Mouse (Mus musculus) neural tube, embryonic 10.5 days (tissue): ENCODE results near the gene Tnfsf14.
A peak's percentile ranks its signal among the peaks of the same experiment; 100 is the strongest.

Source experiments
- DNase-seq: peaks from one replicate; pipeline ENCODE4 v3.0.0-alpha.2; 2017; ENCODE audit warnings: low spot score; ENCODE audit errors: extremely low spot score

Tnfsf14 gene

DNA sequence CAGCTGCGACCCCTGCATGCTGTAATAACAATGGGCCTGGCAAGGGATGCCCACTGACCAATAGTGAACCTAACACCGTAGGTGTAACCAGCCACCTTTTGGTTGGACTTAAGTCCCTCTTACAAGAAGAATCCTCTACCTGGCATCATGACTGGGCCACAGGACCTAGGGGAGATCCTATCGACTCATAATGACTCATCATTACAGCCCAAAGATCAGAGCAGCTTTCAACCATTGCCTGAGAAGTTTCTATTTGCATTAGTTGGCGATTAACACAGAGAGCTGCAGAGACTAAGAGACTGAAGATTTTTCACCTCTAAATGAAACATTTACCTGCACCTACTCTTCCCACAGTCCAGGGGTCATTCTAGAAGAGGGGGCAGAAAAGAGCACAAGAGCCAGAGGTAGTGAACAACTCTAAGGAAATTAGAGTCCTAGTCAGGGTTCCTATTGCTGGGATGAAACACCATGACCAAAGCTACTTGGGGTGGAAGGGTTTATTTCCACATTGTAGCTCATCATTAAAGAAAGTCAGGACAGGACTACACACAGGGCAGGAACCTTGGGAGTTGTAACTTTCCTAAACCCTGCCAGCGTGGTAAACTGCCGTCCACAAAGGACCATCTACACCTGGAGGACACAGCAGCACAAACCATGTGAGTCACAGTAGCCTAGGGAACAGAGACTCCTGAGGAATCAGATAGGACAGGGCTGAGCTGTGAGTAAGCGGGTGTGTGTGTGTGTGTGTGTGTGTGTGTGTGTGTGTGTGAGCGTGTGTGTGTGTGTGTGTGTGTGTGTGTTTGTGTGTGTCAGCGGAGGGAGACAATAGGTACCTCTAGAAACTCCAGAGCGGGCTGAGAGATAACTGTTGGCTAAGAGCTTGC is 8.1 kb upstream of the Tnfsf14 start:
- DNase-seq = no peak

DNA sequence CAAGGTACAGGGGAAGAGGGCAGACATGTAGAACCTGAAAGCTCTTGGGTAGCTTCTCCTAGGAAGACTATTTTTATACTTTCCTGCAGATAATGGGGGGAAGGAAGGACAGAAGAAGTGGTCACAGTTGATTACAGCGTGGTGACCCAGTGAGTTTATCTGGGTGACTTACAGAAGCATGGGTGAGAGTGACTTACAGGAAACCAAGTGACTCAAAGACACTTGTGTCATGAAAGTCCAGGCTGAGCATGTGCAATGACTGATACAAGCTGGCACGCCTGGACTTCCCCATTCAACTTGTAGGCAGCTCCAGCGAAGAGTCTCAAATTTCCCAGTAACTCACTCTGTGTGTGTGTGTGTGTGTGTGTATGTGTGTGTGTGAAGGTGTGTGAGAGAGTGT is 4.3 kb upstream of the Tnfsf14 start:
- no peak for DNase-seq

DNA sequence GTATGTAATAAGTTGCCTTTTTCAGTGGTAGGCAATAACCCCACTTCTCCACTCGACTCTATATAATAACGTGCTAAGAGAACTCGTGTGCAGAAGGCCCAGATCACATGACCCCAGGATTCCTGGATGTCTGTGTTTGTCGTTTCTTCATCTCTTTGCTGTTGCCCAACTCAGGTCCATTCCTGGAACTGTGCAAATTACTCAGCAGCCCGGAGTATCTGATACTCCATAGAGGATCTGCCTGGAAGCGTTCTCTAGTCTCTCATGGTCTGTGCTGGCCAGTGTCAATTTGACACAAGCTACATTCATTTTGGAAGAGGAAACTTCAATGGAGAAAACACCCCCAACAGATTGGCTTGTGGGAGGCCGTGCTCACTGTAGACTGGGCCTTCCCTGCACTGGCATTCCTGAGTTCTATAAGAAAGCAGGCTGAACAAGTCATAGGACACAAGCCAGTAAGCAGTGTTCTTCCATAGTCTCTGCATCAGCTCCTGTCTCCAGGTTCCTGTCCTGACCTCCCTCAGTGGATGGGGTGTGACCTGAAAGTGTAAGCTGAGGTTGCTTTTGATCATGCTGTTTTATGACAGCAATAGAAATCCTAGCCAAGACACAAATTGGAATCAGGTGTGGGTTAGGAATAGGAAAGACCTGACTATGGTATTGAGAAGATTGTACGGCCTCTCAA is 1.5 kb upstream of the Tnfsf14 start:
- no peak for DNase-seq

DNA sequence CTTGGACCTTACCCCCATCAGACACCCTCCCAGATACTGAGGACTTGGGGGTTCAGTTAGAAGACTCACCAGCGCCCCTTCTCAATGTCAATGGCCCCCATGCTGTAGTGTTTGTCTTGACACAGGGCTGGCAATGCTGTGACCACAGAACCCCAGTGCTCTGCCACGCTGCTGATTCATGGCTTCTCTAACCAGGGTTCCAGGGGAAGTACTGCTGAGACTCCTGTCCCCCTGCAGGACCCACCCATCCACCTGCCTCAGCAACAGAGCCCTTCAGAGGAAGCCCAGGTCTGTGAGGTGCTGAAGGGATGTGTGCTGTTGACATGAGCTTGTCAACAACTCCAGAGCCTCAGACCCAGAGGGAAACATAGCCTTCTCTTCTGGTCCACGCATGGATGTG is 794 bp upstream of the Tnfsf14 start:
- DNase-seq = no peak

DNA sequence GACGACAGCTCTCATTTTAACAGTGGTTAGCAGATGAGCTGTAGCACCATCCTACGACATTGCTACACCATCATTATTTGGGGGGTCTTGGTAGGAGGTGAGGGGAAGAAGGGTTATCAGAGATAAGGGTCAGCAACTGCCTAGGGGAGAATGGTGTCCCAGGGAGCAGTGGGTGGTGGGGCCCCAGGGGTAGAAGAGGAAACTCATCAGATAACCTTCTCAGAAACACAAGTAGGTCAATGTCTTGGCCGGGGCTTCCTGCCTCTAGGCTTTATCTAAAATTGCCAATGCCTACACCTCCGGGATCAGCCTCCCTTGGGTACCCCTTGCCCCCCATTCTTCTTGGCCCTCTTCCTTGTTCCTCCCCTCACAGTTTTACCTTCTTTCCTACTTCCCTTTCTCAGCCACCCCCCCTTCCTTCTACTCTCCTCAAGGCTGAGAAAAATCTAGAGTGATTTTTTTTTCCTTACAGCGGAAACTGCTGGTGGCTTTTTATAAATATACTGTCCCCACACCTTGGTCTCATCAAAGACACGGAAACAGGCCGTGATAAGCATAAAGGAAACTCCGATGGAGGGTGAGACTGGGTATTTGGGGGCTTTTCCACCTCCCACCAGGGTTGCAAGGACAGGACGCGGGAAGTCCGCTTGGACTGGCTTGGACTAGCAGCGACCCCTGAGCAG is 5.3 kb downstream of the Tnfsf14 start:
- no peak for DNase-seq

DNA sequence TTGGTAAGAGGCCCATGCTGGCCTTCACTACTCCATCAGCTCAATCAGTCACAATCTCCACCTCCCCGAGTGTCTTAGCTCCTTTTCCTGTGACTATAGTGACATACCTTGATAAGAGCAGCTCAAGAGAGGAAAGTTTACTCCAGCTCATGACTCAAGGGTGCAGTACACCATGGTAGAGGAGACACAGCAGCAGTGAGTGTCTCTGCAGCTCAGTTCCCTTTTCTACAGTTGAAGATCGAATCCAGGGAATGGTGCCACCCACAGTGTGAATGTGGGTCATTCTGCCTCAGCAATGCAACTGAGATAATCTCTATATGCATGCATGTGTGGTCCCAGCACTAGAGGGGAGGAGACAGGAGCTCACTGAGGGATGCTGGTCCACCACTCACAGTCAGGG is 8.3 kb downstream of the Tnfsf14 start:
- no peak for DNase-seq

DNA sequence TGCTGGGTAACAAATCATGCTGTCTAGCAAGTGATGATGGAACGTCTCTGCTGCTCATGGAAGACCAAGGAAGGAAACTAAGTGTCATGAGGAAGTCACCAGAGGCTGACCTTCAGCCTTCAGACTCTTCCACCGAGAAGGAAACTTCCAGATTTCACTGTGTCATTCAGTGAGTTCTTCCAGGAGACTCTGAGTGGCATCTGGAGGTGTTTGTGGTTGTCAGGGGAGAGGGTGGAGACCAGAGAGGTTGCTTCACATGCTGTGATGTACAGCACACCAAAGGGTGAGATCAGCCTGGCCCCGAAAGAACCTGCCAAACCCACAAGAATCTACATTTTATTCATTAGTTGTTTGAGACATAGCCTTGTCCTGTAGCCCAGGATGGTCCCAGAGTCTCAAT is 11.1 kb downstream of the Tnfsf14 start:
- DNase-seq = no peak

DNA sequence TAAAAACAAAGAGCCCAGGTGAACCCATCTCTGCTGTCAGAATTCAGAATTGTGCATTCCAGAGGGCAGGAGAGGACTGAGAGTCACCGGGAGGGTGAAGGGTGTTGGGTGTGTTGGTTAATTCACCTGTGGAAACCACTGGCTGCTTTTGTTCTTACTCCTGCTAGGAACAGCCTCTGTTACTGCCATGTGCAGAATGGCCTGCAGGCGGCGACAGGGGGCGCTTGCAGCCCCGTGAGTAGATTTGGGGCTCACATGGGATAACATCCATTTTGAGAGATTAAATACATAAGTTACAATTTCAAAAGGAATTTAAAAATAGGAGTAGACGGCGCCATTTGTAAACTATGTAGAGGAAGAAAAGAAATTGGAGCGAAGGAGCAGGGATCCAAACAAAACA is 13.6 kb downstream of the Tnfsf14 start:
- no peak for DNase-seq

DNA sequence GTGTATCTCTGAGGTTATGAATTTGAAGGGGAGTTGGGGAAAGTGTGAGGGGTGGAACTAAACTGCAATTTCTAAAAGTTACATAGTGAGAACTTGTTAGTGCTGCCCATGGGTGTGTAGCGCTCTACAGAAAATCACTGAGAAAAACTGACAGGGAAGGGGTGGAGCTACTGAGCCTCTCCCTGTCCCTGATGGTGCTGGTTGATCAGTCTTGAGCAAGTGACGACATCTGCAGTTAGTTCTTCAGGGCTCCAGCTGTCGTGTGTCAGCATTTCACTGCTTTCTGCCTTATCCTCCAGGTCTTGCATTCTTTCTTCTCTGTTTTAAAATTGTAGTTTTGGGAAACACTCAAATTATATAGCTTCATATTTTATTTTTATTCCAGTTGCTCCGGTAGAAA is 20.6 kb downstream of the Tnfsf14 start:
- no peak for DNase-seq

DNA sequence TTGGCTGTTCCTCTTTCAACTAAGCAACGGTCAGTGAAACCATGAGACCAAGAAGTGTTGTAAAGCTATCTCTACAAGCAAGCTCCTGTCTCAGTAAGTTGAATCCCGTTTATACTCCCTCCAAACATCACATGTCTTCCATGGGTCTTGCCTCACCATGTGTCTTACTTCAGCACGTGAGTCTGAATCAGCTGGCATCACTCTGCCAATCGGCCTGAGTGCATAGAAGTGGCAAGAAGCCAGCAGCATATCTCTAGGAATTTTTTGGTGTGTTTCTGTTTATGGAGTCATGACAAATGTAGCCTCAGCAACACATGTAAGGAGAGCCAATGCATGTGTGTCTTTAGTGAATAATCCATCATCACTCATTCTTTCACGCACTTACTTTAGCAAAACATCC is 21.6 kb downstream of the Tnfsf14 start:
- no peak for DNase-seq

DNA sequence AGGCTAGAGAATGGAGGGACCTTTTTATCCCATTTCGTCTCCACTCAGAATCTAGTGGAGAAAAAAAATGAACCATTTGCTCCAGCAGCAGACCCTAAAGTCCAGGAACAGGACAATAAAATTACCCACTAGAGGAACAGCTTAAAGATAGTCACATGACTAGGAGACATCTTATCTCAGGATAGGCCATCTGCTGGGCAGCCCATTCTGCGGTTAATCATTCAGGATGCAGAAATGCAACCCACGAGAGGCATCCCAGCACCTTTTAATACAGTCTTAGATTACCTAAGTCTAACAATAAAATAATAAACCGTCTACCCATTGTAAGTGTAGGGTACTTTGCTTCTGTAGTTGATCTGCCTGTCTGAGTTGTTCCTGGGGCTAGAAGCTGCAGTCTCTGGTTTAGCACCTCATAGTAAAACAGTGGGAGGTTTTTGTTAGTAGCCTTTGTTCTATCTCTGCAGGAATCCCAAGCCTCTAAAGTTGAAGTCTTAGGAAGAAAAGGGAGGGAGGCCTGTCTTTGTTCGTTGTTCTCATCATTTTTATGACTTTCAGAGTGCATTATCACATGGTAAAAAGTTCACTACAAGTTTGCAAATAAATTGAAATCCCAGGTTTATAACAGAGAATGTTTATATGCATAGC is 23.2 kb downstream of the Tnfsf14 start:
- DNase-seq = no peak

DNA sequence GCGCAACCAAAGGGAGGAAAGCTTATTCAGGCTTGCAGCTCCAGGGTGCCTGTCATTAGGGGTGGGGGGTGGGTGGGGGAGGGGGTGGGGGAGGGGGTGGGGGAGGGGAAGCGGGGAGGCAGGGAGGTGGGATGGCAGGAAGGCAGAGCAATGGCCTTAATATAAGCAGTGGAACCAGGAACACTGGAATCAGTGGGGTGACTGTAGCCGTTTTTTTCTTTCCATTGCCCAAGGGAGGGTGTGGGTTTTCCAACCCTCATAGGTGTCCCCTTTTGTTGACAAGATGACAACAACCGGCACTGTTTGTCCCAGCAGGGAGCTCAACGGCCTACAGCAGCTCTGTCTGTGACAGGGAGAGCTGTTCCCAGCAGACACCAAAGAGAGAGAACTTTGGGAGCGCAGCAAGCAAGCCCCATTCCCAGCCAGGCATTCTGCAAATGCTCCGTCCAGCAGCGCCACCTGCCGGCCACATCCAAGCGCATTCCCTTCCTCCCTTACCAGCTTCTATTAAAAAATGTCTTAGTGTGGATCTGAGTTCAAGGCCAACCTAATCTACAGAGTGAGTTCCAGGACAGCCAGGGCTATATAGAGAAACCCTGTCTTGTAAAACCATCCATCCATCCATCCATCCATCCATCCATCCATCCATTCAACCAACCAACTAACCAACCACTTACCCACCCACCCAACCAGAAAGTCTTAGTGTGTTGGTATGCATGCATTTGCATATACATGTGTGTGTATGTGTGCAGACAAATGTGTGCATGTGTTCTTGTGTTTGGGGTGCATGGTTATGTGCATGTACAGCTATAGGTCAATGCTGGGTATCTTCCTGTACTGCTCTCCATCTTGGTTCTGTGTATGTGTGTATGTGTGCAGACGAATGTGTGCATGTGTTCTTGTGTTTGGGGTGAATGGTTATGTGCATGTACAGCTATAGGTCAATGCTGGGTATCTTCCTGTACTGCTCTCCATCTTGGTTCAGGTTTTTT is 26.9 kb downstream of the Tnfsf14 start:
- DNase-seq = peak; percentile 95

DNA sequence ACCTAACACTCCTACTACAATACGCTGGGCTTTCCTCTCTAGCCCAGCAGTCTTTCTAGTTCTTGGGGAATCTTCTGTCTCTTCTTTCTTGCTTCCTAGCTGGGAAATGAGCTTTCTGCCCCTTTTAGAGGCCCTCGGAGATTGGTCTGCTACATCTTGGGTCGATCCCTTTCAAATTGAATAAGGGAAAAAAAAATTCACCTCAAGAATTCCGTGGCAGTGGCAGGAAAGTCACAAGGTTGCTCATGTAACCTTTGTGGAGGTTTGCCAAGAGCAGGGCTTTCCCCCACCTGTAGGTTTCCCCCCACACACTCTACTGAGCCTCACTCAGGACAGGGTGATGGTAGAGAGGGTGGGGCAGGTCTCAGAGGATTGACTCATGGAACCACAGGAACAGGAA is 40.2 kb downstream of the Tnfsf14 start:
- no peak for DNase-seq

DNA sequence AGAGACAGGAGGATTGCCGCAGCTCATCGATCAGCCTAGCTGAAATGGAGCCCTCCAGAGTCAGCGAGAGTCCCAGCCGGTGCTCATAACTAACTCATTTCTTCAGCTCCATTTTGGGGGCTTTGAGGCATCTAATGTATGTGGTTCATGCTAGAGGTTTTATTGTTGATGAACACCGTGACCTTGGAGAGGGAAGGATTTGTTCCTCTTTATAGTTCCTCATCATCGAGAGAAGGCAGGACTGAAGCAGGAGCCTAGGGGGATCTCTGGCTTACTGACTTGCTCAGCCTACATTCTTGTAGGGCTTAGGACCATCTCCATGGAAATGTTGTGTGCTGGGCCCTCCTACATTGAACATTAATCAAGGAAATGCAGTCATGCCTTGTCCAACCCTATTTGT is 41.0 kb downstream of the Tnfsf14 start:
- no peak for DNase-seq

DNA sequence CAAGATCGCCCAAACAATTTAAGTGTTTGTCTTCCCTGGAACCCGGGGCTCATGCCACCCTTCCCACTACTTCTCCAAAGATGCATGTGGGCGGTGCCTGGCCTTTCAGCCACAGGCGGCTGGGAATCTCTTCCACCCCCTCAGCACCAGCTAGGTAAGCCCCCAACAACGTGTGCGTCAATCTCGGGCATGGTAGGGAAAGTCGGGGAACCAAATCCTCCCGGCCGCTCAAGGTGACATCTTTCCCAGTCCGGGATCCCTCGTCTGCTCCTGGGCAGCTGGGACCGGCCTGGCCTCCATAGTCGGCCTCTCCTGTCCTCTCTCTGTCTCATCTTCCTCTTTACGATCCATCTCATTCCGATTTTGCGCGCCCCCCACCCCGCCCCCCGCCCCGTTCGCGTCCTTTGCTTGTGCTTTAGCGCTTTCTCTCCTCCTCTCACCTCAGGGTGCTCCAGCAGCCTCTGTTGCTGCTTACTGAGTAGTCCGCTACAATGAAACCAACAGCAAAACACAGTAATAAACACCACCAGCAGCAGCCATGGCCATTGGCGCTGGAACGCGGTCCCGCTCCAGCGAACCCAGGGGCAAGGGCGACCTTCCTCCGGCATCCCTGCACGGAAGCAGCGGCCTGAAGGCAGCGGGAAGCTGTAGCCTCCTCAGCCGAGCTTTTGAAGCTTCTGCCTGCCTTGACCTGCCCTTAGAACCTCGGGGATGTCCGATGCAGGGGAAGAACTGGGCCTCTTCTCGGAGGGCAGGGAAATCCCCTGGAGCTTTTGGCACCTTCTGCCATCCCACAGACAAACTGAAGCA is 44.8 kb downstream of the Tnfsf14 start, which contains the start of gene Cd70:
Cd70 (minus strand) TSS at position 784 of the 810 bp plus-strand sequence.
- DNase-seq = peak; percentile 39

DNA sequence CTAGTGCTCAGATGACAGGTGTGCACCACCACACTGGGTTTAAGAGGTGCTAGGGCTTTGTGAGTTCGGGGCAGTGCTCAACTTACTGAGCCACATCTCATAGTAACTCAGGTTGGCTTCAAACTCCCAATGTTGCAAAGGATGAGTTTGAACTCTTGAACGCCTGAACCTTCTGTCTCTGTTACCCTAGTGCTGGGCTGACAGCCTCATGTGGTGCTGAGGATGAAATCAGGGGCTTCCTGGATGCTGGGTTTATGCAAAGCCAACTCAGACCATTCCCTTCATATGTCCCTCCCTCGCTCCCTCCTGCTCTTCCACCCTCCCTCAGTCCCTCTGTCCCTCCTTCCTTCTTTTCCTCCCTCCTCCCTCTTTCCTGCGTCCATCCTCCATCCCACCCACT is 45.6 kb downstream of the Tnfsf14 start:
- DNase-seq = no peak

DNA sequence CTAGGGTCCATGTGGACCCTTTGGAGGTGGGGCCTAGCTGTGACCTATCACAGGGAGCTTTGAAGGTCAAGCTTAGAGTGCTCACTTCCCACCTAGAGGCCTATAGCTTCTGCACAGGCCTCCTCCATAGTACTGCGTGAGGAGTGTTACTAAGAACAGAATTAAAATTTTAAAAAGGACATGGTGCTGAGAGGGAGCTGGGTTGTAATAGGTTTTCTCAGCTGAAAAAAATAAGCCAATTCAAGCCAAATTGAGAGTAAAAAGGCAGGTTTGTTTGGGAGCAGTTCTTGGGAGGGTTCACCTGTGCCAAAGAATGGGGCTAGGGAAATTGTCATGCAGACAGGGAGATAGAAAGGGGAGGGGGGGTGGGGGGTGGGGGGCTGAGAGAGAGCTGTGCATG is 48.9 kb downstream of the Tnfsf14 start:
- no peak for DNase-seq

DNA sequence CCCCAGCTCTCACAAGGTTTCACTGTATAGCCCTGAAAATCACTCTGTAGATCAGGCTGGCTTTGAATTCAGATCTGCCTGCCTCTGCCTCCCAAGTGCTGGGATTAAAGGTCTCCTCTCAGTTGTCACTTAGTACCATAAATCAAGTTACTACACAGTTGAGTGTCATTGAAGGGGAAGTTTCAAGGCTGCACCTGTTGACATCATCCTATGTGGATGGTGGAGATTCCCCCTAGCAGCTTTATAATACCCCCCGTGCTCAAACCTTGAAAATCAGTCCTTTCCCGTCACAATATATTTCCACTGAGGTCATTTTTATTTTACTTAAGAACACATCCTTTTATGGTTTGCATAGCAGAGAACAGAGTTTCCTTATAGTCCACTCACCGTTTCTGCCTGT is 50.3 kb downstream of the Tnfsf14 start:
- no peak for DNase-seq

DNA sequence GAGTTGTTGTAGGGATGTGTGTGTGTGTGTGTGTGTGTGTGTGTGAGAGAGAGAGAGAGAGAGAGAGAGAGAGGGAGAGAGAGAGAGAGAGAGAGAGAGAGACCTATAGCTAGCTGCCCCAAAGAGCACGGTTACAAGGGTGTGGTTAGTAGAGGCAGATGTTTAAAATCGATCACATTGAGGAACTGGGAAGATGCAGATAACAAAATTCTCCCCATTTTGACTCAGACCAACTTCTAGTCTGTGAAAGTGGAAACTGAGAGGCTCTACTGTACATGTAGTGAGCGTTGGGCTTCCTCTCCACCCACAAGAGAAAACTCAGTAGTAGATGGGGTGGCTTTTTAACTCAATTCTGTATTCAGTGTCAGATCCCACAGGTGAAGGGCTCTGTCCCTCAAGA is 54.3 kb downstream of the Tnfsf14 start:
- no peak for DNase-seq
